Mouse (Mus musculus) retina, postnatal 7 days (tissue): ENCODE results near the gene Islr.

Source experiments
- DNase-seq: peaks from one replicate; pipeline ENCODE4 v3.0.0-alpha.2; 2012; ENCODE audit warnings: low read depth, low spot score

Islr gene

GRCm38 (mm10) chr9:58196610-58197567, 7.2 kb downstream of the Islr start:
- no peak for DNase-seq

GRCm38 (mm10) chr9:58196141-58196540, 8.0 kb downstream of the Islr start:
- DNase-seq, result no peak

GRCm38 (mm10) chr9:58195671-58196070, 8.4 kb downstream of the Islr start:
- DNase-seq, result no peak

DNA sequence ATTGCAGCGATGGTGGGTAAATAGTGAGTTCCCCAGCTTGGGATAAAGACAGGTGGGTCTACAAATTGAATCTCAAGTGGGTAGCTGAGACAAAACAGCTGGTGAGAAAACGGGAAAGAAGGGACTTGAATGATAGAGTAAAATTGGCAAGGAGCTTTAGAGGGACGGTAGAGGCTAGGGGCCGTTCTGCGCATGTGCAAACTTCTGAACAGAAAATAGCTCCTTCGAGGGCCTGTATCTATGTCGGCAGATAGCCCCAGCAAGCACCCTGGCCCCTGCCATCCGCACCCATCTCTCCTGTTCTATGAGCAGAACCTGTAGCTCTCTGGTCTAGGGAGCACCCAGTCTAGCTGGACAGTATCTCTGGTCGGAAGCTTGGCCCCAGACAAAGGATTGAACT, 9.9 kb downstream of the Islr start:
- DNase-seq, result no peak

DNA sequence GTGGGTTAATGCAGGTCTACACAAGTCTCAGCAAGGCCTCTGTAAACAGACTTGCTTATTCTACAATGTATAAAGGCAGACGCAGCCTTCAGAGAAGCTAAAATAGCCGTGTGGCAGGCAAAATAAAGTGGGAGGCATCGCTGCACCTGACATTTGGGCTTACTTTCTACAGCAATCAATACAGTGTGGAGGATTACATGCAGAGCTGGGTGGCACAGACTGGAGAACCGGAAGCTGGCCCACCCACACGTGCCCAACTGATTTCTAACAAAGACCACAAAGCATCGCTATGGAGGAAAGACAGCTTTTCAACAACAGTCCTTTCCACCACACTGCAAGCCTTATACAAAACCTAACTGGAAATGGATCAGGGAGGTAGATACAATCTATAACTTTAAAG, 19.6 kb downstream of the Islr start:
- no peak for DNase-seq

GRCm38 (mm10) chr9:58179390-58179789, 24.7 kb downstream of the Islr start:
- no peak for DNase-seq

DNA sequence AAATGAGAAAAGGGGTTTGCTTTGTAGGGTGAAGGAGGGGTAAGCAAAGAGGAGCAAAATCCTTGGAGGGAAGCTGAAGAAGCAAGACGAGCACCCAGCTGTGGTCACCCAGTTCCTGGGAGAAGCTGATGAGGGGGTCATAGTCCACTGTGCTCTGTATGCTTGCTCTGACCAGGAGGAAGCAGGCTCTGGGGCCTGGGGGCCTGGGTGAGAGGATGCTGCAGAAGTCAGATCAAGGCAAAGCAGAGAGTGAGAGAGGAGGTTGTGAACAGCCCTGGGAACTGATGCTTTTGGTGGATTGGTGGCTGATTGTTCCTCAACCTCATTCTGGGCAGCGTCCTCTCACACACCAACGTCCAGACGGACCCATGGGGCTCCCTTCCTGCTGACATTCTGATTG, 26.9 kb downstream of the Islr start:
- no peak for DNase-seq

DNA sequence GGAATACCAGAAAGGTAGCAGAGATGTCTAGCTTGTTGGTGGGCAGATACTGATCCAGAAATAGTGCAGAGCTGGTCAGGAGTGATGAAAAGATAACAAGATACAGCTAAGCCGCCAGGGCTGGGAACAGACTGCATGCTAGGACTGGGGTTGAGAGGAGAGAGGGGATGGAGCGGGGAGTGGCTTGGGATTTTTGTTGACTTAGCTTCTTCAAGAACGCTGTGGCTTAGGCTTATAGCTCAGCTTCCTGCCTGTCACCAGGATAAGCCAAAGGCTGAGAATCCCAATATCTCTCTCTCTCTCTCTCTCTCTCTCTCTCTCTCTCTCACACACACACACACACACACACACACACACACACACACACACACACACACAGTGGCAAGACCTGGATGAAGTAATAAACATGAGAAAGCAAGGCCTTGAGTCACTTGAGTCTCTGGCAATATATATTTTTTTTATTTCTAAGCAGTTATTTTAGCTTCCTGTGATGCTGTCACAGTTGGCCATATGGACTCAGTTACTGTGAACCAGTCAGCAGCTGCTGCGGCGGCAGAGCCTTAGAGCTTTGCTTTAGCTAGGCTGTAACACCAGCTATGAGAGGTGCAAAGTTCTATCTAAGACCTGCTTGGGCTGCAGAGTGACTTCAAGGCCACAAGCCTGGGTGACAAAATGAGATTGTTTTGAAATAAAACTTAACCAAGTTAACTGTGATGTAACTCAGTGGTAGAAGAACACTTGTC, 28.2 kb downstream of the Islr start:
- DNase-seq, result no peak

DNA sequence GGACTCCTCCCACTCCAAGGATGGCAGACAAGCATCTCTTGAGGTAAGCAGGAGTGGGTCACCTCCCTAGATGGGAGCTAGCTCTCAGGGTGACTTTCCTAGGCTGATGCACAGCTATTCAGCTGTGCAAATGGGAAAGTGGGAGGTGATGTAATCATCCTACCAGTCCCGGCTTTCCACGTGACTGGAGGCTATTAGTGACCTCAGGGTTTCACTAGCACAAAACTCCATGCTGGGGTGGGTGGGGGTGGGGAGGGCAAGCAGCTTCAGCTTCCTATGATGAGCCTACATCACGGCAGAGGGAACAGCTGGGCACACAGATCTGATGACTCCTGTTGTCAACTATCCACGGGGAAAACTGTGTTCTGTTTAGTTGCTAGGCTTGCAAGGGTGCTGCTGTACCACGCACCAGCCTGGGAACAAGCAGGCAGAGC, 29.3 kb downstream of the Islr start:
- no peak for DNase-seq

GRCm38 (mm10) chr9:58172863-58173262, 31.2 kb downstream of the Islr start:
- DNase-seq, result no peak

DNA sequence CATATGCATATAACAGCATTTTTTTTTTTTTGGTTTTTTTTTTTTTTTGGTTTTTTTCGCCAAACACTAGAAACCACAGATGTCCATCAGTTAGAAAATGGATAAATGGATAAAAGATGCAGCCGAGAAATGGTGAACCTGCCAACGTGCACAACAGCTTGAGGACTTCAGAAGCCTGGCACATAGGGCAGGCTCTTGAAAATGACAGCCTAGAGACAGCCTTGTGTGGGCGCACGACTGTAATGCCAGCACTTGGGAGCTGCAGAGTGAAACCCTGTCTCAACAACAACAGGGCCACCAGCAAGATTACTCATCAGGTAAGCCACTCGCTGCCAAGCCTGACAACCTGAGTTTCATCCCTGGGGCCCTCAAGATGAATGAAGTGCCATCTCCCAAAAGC, 34.7 kb downstream of the Islr start:
- no peak for DNase-seq

DNA sequence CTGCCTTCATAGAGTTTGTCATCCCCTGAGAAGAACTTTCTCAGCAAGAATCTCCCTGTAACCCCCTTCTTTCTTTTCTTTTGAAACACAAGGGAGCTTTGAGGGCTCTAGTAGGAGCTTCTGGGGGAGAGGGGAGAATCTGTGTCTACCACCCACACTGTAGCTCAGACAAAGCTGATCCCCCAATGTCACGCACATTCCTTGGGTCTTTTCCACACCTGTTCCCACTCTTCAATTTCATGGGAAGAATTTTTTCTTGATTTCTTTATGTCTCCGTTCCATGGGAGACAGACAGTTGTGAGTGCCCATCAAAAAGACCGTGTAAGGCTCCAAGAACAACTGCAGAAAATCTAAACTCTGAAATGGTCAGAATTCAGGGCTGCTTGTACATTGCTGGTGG, 35.2 kb downstream of the Islr start:
- no peak for DNase-seq

GRCm38 (mm10) chr9:58165779-58166178, 38.3 kb downstream of the Islr start:
- no peak for DNase-seq

DNA sequence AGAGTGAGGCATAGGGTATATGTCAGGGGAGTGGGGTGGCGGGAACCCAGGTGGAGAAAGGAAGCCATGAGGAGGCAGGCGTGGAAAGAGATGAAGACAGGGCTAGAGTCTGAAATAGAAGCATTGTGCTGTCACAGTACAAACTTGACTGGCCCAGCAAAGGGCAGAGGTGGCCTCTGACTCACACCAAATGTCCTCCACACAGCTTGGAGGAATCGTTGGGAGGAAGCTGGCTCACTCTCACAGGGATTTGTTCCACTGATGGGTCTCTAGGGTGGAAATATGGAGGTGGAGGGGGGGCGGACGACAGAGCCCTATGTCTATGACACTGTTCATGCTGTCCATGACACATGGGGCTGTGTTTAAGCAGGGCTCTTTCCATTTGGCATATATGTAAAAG, 41.0 kb downstream of the Islr start:
- no peak for DNase-seq

GRCm38 (mm10) chr9:58162173-58162572, 41.9 kb downstream of the Islr start:
- no peak for DNase-seq

GRCm38 (mm10) chr9:58160315-58160714, 43.8 kb downstream of the Islr start:
- DNase-seq, result no peak

DNA sequence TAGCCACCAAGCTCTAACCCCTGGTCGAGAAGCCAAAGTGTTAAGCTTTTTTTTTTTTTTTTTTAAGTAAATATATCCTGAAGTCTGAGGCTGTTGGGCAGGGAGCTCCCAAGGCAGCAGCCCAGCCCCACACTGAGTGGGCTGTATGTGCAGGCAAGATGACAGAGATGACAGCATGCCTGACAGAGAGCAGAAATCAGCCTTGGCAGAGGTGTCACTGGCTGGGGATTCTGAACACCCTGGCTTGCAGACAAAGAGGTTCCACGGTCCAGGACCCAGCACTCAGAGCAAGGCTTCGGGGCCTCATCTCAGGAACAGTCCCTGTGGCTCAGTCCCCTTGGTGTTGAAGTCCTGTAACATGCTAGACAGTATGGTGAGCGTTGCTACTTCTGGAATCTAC, 44.3 kb downstream of the Islr start:
- DNase-seq, result no peak

DNA sequence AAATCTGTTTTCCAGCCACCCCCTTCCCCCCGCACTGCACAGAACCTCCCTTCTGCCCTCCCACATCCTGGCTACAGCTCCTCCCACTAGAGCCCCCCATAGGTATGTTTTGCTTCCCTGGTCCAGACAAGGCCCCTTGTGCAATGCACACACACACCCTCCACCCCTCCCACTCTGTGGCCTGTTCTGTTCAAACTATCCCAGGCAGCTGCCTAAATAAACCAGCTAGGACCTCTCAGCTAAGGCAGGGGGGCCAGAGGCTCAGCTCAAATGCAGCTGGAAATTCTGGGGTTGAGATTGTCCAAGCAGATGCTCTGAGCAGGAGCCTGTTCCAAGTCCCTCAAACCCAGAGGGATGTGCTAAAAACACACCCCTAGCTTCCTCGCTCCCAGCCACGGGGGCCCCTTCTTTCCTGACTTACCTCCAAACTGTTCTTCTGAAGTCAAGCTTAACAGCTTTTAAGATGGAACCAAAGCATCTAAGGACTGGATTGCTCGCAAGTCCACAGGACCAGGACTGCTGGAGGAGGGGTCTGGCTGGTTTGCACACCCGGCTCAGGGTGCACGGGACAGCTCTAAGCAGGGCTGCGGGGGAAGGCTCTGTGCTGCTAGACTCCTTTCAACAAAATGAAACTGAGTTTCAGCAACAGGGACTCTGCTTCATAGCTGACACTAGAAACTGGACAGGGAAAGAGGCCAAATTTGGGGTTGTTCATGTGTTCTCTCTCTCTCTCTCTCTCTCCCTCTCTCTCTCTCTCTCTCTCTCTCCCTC, 45.4 kb downstream of the Islr start:
- DNase-seq, result no peak

GRCm38 (mm10) chr9:58157838-58158237, 46.3 kb downstream of the Islr start:
- no peak for DNase-seq

DNA sequence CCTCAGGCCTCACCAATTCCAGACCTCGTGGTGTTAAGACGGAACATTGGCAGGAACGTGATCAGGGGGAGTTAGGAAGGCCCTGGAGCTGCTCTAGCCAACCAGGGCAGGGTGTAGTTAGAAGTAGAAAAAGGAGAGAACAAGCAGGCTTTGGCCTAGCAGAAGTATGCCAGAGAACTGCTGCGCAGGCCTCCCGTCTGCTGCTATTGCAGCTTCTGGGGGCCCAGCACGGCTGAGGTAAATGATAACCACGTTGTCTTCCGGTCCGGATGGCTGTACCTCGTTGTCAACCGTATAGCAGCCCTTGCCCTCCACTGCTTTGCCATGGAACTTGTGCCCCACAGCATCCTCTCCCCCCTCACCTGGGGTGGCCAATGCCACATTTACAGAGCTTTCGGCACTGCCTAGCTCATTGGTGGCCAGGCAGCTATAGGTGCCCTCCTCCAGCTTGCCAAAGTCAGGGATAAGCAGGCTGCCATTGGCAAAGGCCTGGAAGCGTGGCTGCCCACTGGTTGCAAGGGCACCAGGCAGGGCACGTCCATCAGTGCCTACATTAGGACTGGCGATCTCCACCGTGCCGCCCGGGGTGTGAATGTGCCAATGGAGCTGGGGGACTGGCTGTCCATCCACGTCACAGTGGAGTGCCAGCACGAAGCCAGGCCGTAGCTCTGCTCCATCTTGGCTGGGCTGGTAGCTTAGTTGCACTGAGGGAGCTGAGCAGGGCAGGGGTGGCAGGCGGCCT, 47.1 kb downstream of the Islr start:
- no peak for DNase-seq

- no peak for DNase-seq
Observed at GRCm38 (mm10) chr9:58155366-58155765, 48.7 kb downstream of the Islr start.
